Mouse (Mus musculus) myocyte (in vitro differentiated cells): ENCODE data around the gene Pstk. TPM values are rescaled to one million over a fixed set of nuclear protein-coding genes. Genes with fewer than 3 reads are reported as not detected.

Experiments
- H3K27me3 ChIP-seq: one replicate; pipeline ENCODE4 v1.6.1; 2011; ENCODE audit not compliant: control insufficient read depth, insufficient read depth, insufficient read length
- H3K36me3 ChIP-seq: one replicate; pipeline ENCODE4 v1.6.1; 2011; ENCODE audit not compliant: control insufficient read depth, insufficient read depth
- H3K4me2 ChIP-seq: one replicate; pipeline ENCODE4 v1.6.1; 2011; ENCODE audit warnings: low read depth, control low read depth
- H3K4me3 ChIP-seq: one replicate; pipeline ENCODE4 v1.5.1; 2011; ENCODE audit warnings: mild to moderate bottlenecking, control low read depth, moderate library complexity
- H3K79me2 ChIP-seq: one replicate; pipeline ENCODE4 v1.6.1; 2011; ENCODE audit not compliant: control insufficient read depth, insufficient read depth
- H3ac ChIP-seq: one replicate; pipeline ENCODE4 v1.6.1; 2011; ENCODE audit not compliant: control insufficient read depth, insufficient read length
- CEBPB ChIP-seq: IDR thresholded peaks from 2 replicates; pipeline ENCODE4 v1.6.1; 2011; ENCODE audit warnings: mild to moderate bottlenecking, moderate library complexity; ENCODE audit not compliant: poor library complexity, insufficient read depth, severe bottlenecking
- E2F4 ChIP-seq: IDR thresholded peaks from one replicate; pipeline ENCODE4 v1.6.1; 2011; ENCODE audit warnings: mild to moderate bottlenecking, control low read depth, moderate library complexity; ENCODE audit not compliant: insufficient read depth
- MAX ChIP-seq: IDR thresholded peaks from one replicate; pipeline ENCODE4 v1.6.1; 2011; ENCODE audit warnings: low read depth, mild to moderate bottlenecking, control low read depth
- MYOD1 ChIP-seq, 3 experiments: IDR thresholded peaks; one replicate each; pipeline ENCODE4 v1.6.1; 2011; ENCODE audit warnings: control low read depth in 2 of 3, low read depth in 2 of 3, mild to moderate bottlenecking in 2 of 3, moderate library complexity in 1 of 3; ENCODE audit not compliant: insufficient read length in 2 of 3, control insufficient read depth in 1 of 3
- MYOG ChIP-seq, 3 experiments: IDR thresholded peaks; one replicate each; pipeline ENCODE4 v1.6.1; 2011; ENCODE audit warnings: control low read depth in 2 of 3, low read depth in 2 of 3, mild to moderate bottlenecking in 2 of 3; ENCODE audit not compliant: insufficient read length in 2 of 3, control insufficient read depth in 1 of 3, insufficient read depth in 1 of 3
- POLR2A ChIP-seq: IDR thresholded peaks from one replicate; pipeline ENCODE4 v1.6.1; 2011; ENCODE audit warnings: low read depth, mild to moderate bottlenecking, control low read depth, moderate library complexity; ENCODE audit not compliant: insufficient read length
- POLR2AphosphoS2 ChIP-seq: IDR thresholded peaks from one replicate; pipeline ENCODE4 v1.6.1; 2011; ENCODE audit warnings: low read depth, control low read depth; ENCODE audit not compliant: insufficient read length
- REST ChIP-seq: IDR thresholded peaks from one replicate; pipeline ENCODE4 v1.6.1; 2011; ENCODE audit warnings: mild to moderate bottlenecking, control low read depth, moderate library complexity; ENCODE audit not compliant: insufficient read depth, insufficient read length
- SRF ChIP-seq: IDR thresholded peaks from one replicate; pipeline ENCODE4 v1.6.1; 2011; ENCODE audit warnings: low read depth; ENCODE audit not compliant: control insufficient read depth, insufficient read length
- TCF12 ChIP-seq: IDR thresholded peaks from one replicate; pipeline ENCODE4 v1.6.1; 2011; ENCODE audit warnings: mild to moderate bottlenecking, control low read depth; ENCODE audit not compliant: poor library complexity, insufficient read depth, severe bottlenecking
- TCF3 ChIP-seq: IDR thresholded peaks from one replicate; pipeline ENCODE4 v1.6.1; 2011; ENCODE audit warnings: low read depth, control low read depth; ENCODE audit not compliant: insufficient read length
- USF1 ChIP-seq: IDR thresholded peaks from one replicate; pipeline ENCODE4 v1.6.1; 2011; ENCODE audit warnings: low read depth, mild to moderate bottlenecking, control low read depth, moderate library complexity
- polyA plus RNA-seq: library from polyadenylated mRNA; unstranded; fragments of >200 nt; fragmentation: generic; extraction: Trizol; gene quantifications from one replicate; pipeline ENCODE4 v1.2.1, GENCODE M21; 2012; ENCODE audit warnings: missing spikeins

The Pstk gene
- polyA plus RNA-seq, 1 experiment, result 19.6 TPM

- no peak within 1 kb of the TSS for H3ac ChIP-seq
- H3K4me3 ChIP-seq, result no peak within 1 kb of the TSS
- no peaks in the 10 kb centered on the region for H3K79me2 ChIP-seq
- H3K27me3 ChIP-seq, result no peaks in the 10 kb centered on the region
- no peaks in the 10 kb centered on the region for H3K36me3 ChIP-seq
- TF ChIP-seq POLR2A (no peak), CEBPB (no peak), TCF12 (no peak), E2F4 (no peak), SRF (no peak), USF1 (no peak), MAX (no peak), TCF3 (no peak), REST (no peak), MYOD1 (IDR thresholded peaks at IDR 0.05; ENCODE audit: control insufficient read depth in 1 of 3, insufficient read length in 2 of 3, low read depth in 2 of 3) (no peak)
- H3K4me2 ChIP-seq, result no peak within 1 kb of the TSS
These were observed 37.4 kb upstream of the Pstk start, which contains the start of gene Fam24a for GRCm38 (mm10) chr7:131333564-131333963. Fam24a (plus strand) TSS chr7:131333864.

- no peak overlapping the region for H3K4me3 ChIP-seq
- TF ChIP-seq POLR2AphosphoS2 (no peak), MAX (no peak), POLR2A (no peak), TCF3 (no peak), REST (no peak), SRF (no peak), TCF12 (no peak), E2F4 (no peak), CEBPB (no peak), USF1 (no peak), MYOD1 (IDR thresholded peaks at IDR 0.05; ENCODE audit: control insufficient read depth in 1 of 3, insufficient read length in 2 of 3, low read depth in 2 of 3) (no peak), MYOG (IDR thresholded peaks at IDR 0.05; ENCODE audit: control insufficient read depth in 1 of 3, insufficient read depth in 1 of 3, insufficient read length in 2 of 3, low read depth in 2 of 3) (no peak)
- no peak overlapping the region for H3ac ChIP-seq
- H3K36me3 ChIP-seq, result peaks cover 10% of the 10 kb centered on the region
- no peaks in the 10 kb centered on the region for H3K27me3 ChIP-seq
- H3K4me2 ChIP-seq, result no peak overlapping the region
- H3K79me2 ChIP-seq, result no peaks in the 10 kb centered on the region
These were observed 33.4 kb upstream of the Pstk start for GRCm38 (mm10) chr7:131337502-131338068.

DNA sequence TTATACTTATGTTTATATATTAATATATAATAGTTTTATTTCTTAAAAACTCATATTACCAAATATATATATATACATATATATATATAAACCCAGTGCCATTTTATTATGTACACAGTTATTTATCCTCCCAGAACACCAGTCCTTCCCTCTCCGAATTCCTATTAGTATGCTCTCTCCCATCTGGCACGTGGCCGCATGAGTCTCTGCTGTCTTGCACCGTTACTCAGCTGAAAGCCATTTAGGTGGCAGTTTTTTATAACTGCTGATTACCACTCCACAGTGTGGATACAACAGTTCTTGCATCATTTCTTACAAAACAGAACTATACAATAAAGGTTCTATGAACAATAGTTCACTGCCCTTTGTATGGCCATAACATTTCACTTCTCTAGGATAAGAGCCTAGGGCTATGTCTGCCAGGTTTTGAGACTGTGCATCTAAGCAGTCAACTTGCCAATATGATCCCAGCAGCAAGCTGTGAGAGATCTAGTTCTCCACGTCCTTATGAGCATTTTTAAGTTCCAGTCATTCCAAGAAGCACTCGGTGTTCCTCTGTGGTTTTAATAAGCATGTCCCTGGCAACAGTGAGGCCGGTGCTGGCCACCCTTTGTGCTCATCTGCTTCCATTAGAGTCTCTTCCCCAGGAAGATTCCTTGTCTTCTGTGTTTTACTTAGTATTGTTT lies 24.9 kb upstream of the Pstk start:
- Histone ChIP-seq H3K4me3 (no peak overlapping the region), H3K36me3 (peaks cover 28% of the 10 kb centered on the region)
- TF ChIP-seq USF1 (no peak), MAX (no peak), TCF12 (no peak), SRF (no peak), MYOD1 (IDR thresholded peaks at IDR 0.05; ENCODE audit: control insufficient read depth in 1 of 3, insufficient read length in 2 of 3, low read depth in 2 of 3) (no peak), E2F4 (no peak), MYOG (IDR thresholded peaks at IDR 0.05; ENCODE audit: control insufficient read depth in 1 of 3, insufficient read depth in 1 of 3, insufficient read length in 2 of 3, low read depth in 2 of 3) (no peak), POLR2AphosphoS2 (no peak), CEBPB (no peak)

DNA sequence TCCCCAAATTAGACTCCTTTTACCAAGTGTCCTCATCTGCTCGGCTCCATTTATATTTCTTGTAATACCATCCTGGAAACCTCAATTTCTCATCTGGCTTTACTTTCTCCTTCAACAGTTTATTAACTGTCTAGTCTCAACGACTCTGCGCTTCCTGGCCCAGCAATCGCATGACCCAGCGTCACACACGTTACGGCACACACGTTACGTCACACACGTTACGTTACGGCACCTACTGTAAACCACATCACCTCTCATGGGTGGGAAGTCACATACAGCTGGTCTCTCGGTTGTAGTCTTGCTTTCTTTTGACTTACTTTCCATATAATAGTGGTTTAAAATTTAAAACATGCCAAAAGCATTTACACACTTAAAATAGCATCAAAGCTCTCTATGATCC lies 14.8 kb upstream of the Pstk start:
- Histone ChIP-seq H3K4me3 (no peak overlapping the region), H3K27me3 (no peaks in the 10 kb centered on the region), H3K4me2 (no peak overlapping the region), H3K36me3 (peaks cover 21% of the 10 kb centered on the region), H3ac (no peak overlapping the region), H3K79me2 (peaks cover 6% of the 10 kb centered on the region)
- TF ChIP-seq MYOD1 (IDR thresholded peaks at IDR 0.05; ENCODE audit: control insufficient read depth in 1 of 3, insufficient read length in 2 of 3, low read depth in 2 of 3) (no peak), POLR2AphosphoS2 (no peak), MAX (no peak), E2F4 (no peak), POLR2A (no peak), SRF (no peak), MYOG (IDR thresholded peaks at IDR 0.05; ENCODE audit: control insufficient read depth in 1 of 3, insufficient read depth in 1 of 3, insufficient read length in 2 of 3, low read depth in 2 of 3) (no peak), TCF3 (no peak), CEBPB (no peak), REST (no peak), TCF12 (no peak), USF1 (no peak)

More for the DNA sequence above, 24.9 kb upstream of the Pstk start:
- H3K4me2 ChIP-seq, result no peak overlapping the region
- H3K79me2 ChIP-seq, result no peaks in the 10 kb centered on the region
- H3ac ChIP-seq, result no peak overlapping the region
- H3K27me3 ChIP-seq, result no peaks in the 10 kb centered on the region
